Mouse (Mus musculus): ENCODE measurements around the gene Vti1a. TPM values are rescaled to one million over a fixed set of nuclear protein-coding genes. Genes with fewer than 3 reads are reported as not detected.

Vti1a gene
- polyA plus RNA-seq, 1 experiment from 2014 or later: 29.8 TPM

- Histone ChIP-seq H3K9me3 (replicated peaks) (no peaks in the 10 kb centered on the region), H3K27me3 (ENCODE audit: low read depth, poor library complexity, severe bottlenecking) (peaks cover 31% of the 10 kb centered on the region; the same call in 1 of the 2 replicates), H3K4me3 (no peak overlapping the region), H3K36me3 (no peaks in the 10 kb centered on the region), H3K27ac (peak overlapping the region; percentile 19; the same call in 1 of the 2 replicates), H3K4me1 (peaks cover 55% of the 10 kb centered on the region)
- DNase-seq (ENCODE audit: low spot score): no peak
- WGBS: 92% methylated on average over 6 of the region's 6 CpGs
Observed at GRCm38 (mm10) chr19:55580667-55581066, 264.6 kb downstream of the Vti1a start.

- H3K36me3 ChIP-seq: no peaks in the 10 kb centered on the region
- H3K27ac ChIP-seq: no peak overlapping the region; the same call in 1 of the 2 replicates
- H3K9me3 ChIP-seq (replicated peaks): no peaks in the 10 kb centered on the region
- WGBS: 69% methylated on average over 16 of the region's 16 CpGs
- H3K4me1 ChIP-seq: peaks cover 61% of the 10 kb centered on the region
- no peak for DNase-seq (ENCODE audit: low spot score)
- H3K27me3 ChIP-seq (ENCODE audit: low read depth, poor library complexity, severe bottlenecking): peaks cover 34% of the 10 kb centered on the region; the same call in 1 of the 2 replicates
- H3K4me3 ChIP-seq: no peak overlapping the region
Observed at GRCm38 (mm10) chr19:55582896-55583653, 267.0 kb downstream of the Vti1a start.

- peaks cover 74% of the 10 kb centered on the region for H3K4me1 ChIP-seq
Observed at GRCm38 (mm10) chr19:55585270-55586224, 269.5 kb downstream of the Vti1a start.

GRCm38 (mm10) chr19:55587638-55588421, 271.7 kb downstream of the Vti1a start:
- H3K9me3 ChIP-seq (replicated peaks): no peaks in the 10 kb centered on the region
- DNase-seq (ENCODE audit: low spot score): peak; percentile 61
- WGBS: 64% methylated on average over 14 of the region's 14 CpGs
- no peak overlapping the region for H3K4me3 ChIP-seq
- H3K4me1 ChIP-seq: peaks cover 73% of the 10 kb centered on the region
- no peaks in the 10 kb centered on the region for H3K36me3 ChIP-seq
- peaks cover 12% of the 10 kb centered on the region; the same call in 1 of the 2 replicates for H3K27me3 ChIP-seq (ENCODE audit: low read depth, poor library complexity, severe bottlenecking)
- peak overlapping the region; percentile 69 for H3K27ac ChIP-seq

More at GRCm38 (mm10) chr19:55585270-55586224, 269.5 kb downstream of the Vti1a start:
- 66% methylated on average over 18 of the region's 18 CpGs for WGBS
- no peak for DNase-seq (ENCODE audit: low spot score)
- H3K9me3 ChIP-seq (replicated peaks): no peaks in the 10 kb centered on the region
- peaks cover 19% of the 10 kb centered on the region; the same call in 1 of the 2 replicates for H3K27me3 ChIP-seq (ENCODE audit: low read depth, poor library complexity, severe bottlenecking)
- H3K27ac ChIP-seq: no peak overlapping the region
- no peak overlapping the region for H3K4me3 ChIP-seq
- H3K36me3 ChIP-seq: no peaks in the 10 kb centered on the region

GRCm38 (mm10) chr19:55588948-55589896, 273.1 kb downstream of the Vti1a start:
- H3K4me1 ChIP-seq: peaks cover 81% of the 10 kb centered on the region
- WGBS: 30% methylated on average over 16 of the region's 16 CpGs
- peak overlapping the region; percentile 69 for H3K27ac ChIP-seq
- H3K27me3 ChIP-seq (ENCODE audit: low read depth, poor library complexity, severe bottlenecking): peaks cover 12% of the 10 kb centered on the region; the same call in 1 of the 2 replicates
- no peaks in the 10 kb centered on the region for H3K9me3 ChIP-seq (replicated peaks)
- DNase-seq (ENCODE audit: low spot score): no peak
- no peaks in the 10 kb centered on the region for H3K36me3 ChIP-seq
- no peak overlapping the region for H3K4me3 ChIP-seq

- Histone ChIP-seq H3K4me3 (0 out of 2 replicates have a peak overlapping the region, but pooled peaks have one; percentile 13), H3K9me3 (replicated peaks) (no peaks in the 10 kb centered on the region), H3K27ac (peak overlapping the region; percentile 85), H3K27me3 (ENCODE audit: low read depth, poor library complexity, severe bottlenecking) (no peaks in the 10 kb centered on the region), H3K36me3 (no peaks in the 10 kb centered on the region), H3K4me1 (peaks cover 88% of the 10 kb centered on the region)
- WGBS: 57% methylated on average over 26 of the region's 26 CpGs
- peak; percentile 65 for DNase-seq (ENCODE audit: low spot score)
Observed at GRCm38 (mm10) chr19:55592876-55593691, 277.0 kb downstream of the Vti1a start.

GRCm38 (mm10) chr19:55593729-55594444, 277.8 kb downstream of the Vti1a start:
- Histone ChIP-seq H3K27ac (peak overlapping the region; percentile 85), H3K4me3 (no peak overlapping the region), H3K27me3 (ENCODE audit: low read depth, poor library complexity, severe bottlenecking) (no peaks in the 10 kb centered on the region), H3K9me3 (replicated peaks) (no peaks in the 10 kb centered on the region), H3K4me1 (peaks cover 88% of the 10 kb centered on the region), H3K36me3 (no peaks in the 10 kb centered on the region)
- no peak for DNase-seq (ENCODE audit: low spot score)
- 90% methylated on average over 16 of the region's 16 CpGs for WGBS

- Histone ChIP-seq H3K4me1 (peaks cover 88% of the 10 kb centered on the region), H3K27me3 (ENCODE audit: low read depth, poor library complexity, severe bottlenecking) (no peaks in the 10 kb centered on the region), H3K36me3 (no peaks in the 10 kb centered on the region), H3K27ac (peak overlapping the region; percentile 85; the same call in 1 of the 2 replicates), H3K9me3 (replicated peaks) (no peaks in the 10 kb centered on the region), H3K4me3 (no peak overlapping the region)
- no peak for DNase-seq (ENCODE audit: low spot score)
- 93% methylated on average over 3 of the region's 3 CpGs for WGBS
Observed at GRCm38 (mm10) chr19:55594451-55594850, 278.4 kb downstream of the Vti1a start.

- H3K27ac ChIP-seq: peak overlapping the region; percentile 82
- DNase-seq (ENCODE audit: low spot score): no peak
- H3K36me3 ChIP-seq: no peaks in the 10 kb centered on the region
- WGBS: 53% methylated on average over 9 of the region's 9 CpGs
- H3K27me3 ChIP-seq (ENCODE audit: low read depth, poor library complexity, severe bottlenecking): no peaks in the 10 kb centered on the region
- peaks cover 91% of the 10 kb centered on the region for H3K4me1 ChIP-seq
- no peaks in the 10 kb centered on the region for H3K9me3 ChIP-seq (replicated peaks)
- no peak overlapping the region for H3K4me3 ChIP-seq
Observed at GRCm38 (mm10) chr19:55595945-55596649, 280.0 kb downstream of the Vti1a start.

GRCm38 (mm10) chr19:55596804-55597203, 280.7 kb downstream of the Vti1a start:
- no peaks in the 10 kb centered on the region for H3K27me3 ChIP-seq (ENCODE audit: low read depth, poor library complexity, severe bottlenecking)
- peaks cover 85% of the 10 kb centered on the region for H3K4me1 ChIP-seq
- H3K9me3 ChIP-seq (replicated peaks): no peaks in the 10 kb centered on the region
- no peaks in the 10 kb centered on the region for H3K36me3 ChIP-seq
- no peak overlapping the region for H3K4me3 ChIP-seq
- H3K27ac ChIP-seq: peak overlapping the region; percentile 82
- WGBS: 71% methylated on average over 6 of the region's 6 CpGs
- no peak for DNase-seq (ENCODE audit: low spot score)

All from limb, embryonic 10.5 days (tissue).